In the genomic region with DNA sequence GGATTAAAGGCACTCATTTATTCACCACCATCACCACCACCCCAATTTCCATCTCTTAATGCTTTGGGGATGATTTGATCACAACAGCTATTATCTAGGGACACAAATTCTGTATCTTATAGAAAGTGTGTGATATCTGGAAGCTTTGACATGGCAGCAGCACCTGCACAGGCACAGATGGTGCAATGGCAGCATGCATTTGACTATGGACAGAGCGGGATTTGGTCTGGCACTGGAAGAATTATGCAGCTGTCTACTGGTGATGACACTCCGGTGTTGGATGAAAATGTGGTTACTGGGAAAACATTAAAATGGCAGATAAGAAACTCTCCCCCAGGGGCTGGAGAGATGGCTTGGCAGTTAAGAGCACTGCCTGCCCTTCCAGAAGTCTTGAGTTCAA, we compare ENCODE assay signal across 29 mouse cellular contexts.
"Had no signal": no experiment of that assay in that cellular context is flagged by ENCODE, and none has a peak within 500 bp of the region (broad histone marks: within the 10 kb centered on the region; RNA-seq: fewer than 3 reads in every experiment).

No protein-coding gene starts in this region.

- H3K36me3 ChIP-seq: limb, embryonic 10.5 days; limb, embryonic 12.5 days; limb, embryonic 13.5 days; limb, embryonic 15.5 days; liver, embryonic 12.5 days; liver, embryonic 13.5 days; liver, embryonic 15.5 days; lung, embryonic 15.5 days; midbrain, embryonic 10.5 days; midbrain, embryonic 12.5 days; midbrain, embryonic 13.5 days; midbrain, embryonic 15.5 days had no signal

- H3K4me2 ChIP-seq: limb, embryonic 12.5 days; limb, embryonic 13.5 days; limb, embryonic 15.5 days; liver, embryonic 11.5 days; liver, embryonic 12.5 days; liver, embryonic 13.5 days; liver, embryonic 15.5 days; lung, embryonic 14.5 days; lung, embryonic 15.5 days; midbrain, embryonic 11.5 days; midbrain, embryonic 12.5 days; midbrain, embryonic 13.5 days; midbrain, embryonic 15.5 days had no signal

- DNase-seq: left cerebral cortex, postnatal 4 days; liver; liver, embryonic 13.5 days; liver, postnatal 0 days; lung, adult 18-20 months; lung, adult 2 months; lung, postnatal 10 days; lung, postnatal 14 days; lung, postnatal 36 days; lung, postnatal 4 days; midbrain, embryonic 14.5 days had no signal

- ATAC-seq: liver, embryonic 12.5 days; liver, postnatal 0 days; lung, postnatal 0 days; midbrain, embryonic 13.5 days; midbrain, embryonic 15.5 days; midbrain, embryonic 16.5 days had no signal

- H3K27me3 ChIP-seq: limb, embryonic 12.5 days; limb, embryonic 15.5 days; liver, embryonic 12.5 days; liver, embryonic 13.5 days; liver, embryonic 15.5 days; lung, embryonic 15.5 days; megakaryocyte, embryonic 14.5 days; midbrain, embryonic 12.5 days; midbrain, embryonic 13.5 days; midbrain, embryonic 15.5 days had no signal

- H3K4me3 ChIP-seq: left cerebral cortex, adult 2 months; limb, embryonic 10.5 days; limb, embryonic 12.5 days; limb, embryonic 13.5 days; limb, embryonic 15.5 days; liver, embryonic 12.5 days; liver, embryonic 13.5 days; liver, embryonic 15.5 days; lung, embryonic 15.5 days; megakaryocyte, embryonic 14.5 days; midbrain, embryonic 10.5 days; midbrain, embryonic 12.5 days; midbrain, embryonic 13.5 days; midbrain, embryonic 15.5 days had no signal
